Mouse (Mus musculus) heart, embryonic 15.5 days (tissue): ENCODE measurements at regions not wholly inside any gene's neighbourhood (a gene's known extent, or its start where the extent isn't known, plus 50 kb on each side); places are given as distances from the start of the nearest gene placed in this dataset.

ENCODE experiments used
- ATAC-seq: fragments of 200-750 bp; cut with Nextera tagmentation; replicated peaks from 2 replicates; pipeline ENCODE4 v1.8.0; 2017; ENCODE audit warnings: low read depth, moderate TSS enrichment; ENCODE audit not compliant: insufficient number of reproducible peaks, insufficient read depth, low FRiP score
- H3K27ac ChIP-seq: fragments of 300-500 bp; sonication (generic); 2 replicates; pipeline ENCODE4 v1.5.1; 2015; ENCODE audit warnings: mild to moderate bottlenecking, inconsistent platforms
- H3K27me3 ChIP-seq: fragments of 300-500 bp; sonication (generic); 2 replicates; pipeline ENCODE4 v1.6.1; 2015; ENCODE audit warnings: inconsistent platforms
- H3K36me3 ChIP-seq: fragments of 300-500 bp; sonication (generic); 2 replicates; pipeline ENCODE4 v1.6.1; 2015; ENCODE audit warnings: mild to moderate bottlenecking, inconsistent platforms
- H3K4me1 ChIP-seq: fragments of 300-500 bp; sonication (generic); replicated peaks from 2 replicates; pipeline ENCODE4 v1.6.1; 2015; ENCODE audit warnings: inconsistent platforms
- H3K4me2 ChIP-seq: fragments of 300-500 bp; sonication (generic); 2 replicates; pipeline ENCODE4 v1.6.1; 2015; ENCODE audit warnings: inconsistent platforms, mild to moderate bottlenecking, moderate library complexity
- H3K4me3 ChIP-seq: fragments of 300-500 bp; sonication (generic); 2 replicates; pipeline ENCODE4 v1.5.1; 2015; ENCODE audit warnings: mild to moderate bottlenecking, inconsistent platforms
- H3K9ac ChIP-seq: fragments of 300-500 bp; sonication (generic); 2 replicates; pipeline ENCODE4 v1.6.1; 2015; ENCODE audit warnings: mild to moderate bottlenecking, inconsistent platforms
- H3K9me3 ChIP-seq: fragments of 300-500 bp; sonication (generic); replicated peaks from 2 replicates; pipeline ENCODE4 v1.6.1; 2016; ENCODE audit warnings: inconsistent platforms
- WGBS: fragments of 180-500 bp; shearing (Covaris S2); methylation state at CpG from one replicate; pipeline ENCODE4 v1.1.7; 2015; ENCODE audit warnings: mixed read lengths; 5-methylcytosine and 5-hydroxymethylcytosine counted together

DNA sequence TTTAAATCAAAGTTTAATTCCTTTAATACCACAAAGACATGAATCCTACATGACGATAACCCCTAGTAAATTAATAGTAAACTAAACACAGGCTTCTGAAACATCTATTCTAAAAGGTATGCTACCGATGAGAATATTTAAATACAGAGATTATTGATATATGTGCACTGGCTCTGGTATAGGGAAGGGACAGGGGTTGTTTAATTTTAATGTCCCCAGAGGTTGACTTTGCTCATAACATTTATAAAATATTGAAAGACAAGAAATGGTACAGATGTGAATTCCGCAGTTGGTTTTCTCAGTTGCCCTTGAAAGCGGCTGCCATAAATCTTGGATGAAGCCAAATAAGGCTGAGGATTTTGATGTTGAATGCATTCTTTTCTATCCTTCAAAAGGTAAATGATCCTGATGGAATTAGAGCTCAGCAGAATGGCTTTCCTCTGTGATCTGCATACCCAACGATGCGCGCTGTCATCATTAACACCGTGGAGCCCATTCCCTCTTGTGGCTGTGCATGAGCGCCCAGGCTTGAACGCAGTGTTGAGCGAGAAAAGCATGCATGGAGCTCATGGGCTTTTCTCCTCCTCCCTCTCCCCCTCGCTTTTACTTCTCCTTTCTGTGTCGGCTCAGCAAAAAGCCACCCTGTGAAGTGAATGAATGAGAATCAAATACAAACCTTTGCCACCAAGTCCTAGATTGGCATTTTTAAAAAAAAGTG is 195.4 kb upstream of the Gm10306 start:
- ATAC-seq: no peak
- H3K27ac ChIP-seq: no peak overlapping the region

DNA sequence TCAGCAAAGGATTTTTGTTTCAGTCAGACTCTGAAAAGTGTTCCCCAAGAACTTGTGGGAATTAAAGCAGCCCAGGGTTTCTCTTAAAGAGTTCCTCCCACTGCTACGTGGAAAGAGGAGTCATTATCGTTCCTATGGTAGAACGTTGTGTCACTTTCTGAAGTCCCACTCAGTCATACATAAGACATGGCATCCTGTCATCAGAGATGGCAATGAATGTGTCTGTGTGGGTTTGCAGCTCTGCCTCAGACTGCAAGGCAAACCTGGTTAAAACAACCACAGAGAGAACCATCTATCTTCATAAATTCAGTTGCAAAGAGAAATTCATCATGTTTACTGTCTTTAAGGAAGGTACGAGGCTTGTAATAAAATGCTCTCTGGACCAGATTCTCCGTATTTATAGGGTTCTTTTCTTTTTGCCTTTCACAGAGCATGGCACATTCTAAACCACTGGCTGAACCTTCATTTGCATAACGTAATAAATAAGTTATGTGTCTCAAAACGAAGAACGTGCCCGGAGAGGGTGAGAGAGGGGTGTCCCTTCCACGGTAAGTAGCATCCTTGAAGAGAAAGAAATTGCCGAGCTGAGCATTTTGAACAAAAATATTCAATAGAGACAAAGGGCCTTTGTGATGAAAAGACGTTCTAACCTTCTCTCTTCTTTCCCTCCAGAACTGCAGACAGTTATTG is 194.7 kb upstream of the Gm10306 start:
- Histone ChIP-seq H3K27me3 (no peaks in the 10 kb centered on the region), H3K9me3 (no peaks in the 10 kb centered on the region), H3K4me2 (no peak overlapping the region), H3K9ac (no peak overlapping the region), H3K27ac (no peak overlapping the region), H3K36me3 (no peaks in the 10 kb centered on the region), H3K4me1 (no peaks in the 10 kb centered on the region), H3K4me3 (no peak overlapping the region)
- WGBS: 73% methylated on average over 12 of the region's 12 CpGs
- ATAC-seq: no peak

More for the DNA sequence above, 195.4 kb upstream of the Gm10306 start:
- Histone ChIP-seq H3K9me3 (no peaks in the 10 kb centered on the region), H3K4me1 (no peaks in the 10 kb centered on the region), H3K36me3 (no peaks in the 10 kb centered on the region), H3K4me3 (no peak overlapping the region), H3K9ac (no peak overlapping the region), H3K4me2 (no peak overlapping the region), H3K27me3 (no peaks in the 10 kb centered on the region)
- 81% methylated on average over 13 of the region's 13 CpGs for WGBS

DNA sequence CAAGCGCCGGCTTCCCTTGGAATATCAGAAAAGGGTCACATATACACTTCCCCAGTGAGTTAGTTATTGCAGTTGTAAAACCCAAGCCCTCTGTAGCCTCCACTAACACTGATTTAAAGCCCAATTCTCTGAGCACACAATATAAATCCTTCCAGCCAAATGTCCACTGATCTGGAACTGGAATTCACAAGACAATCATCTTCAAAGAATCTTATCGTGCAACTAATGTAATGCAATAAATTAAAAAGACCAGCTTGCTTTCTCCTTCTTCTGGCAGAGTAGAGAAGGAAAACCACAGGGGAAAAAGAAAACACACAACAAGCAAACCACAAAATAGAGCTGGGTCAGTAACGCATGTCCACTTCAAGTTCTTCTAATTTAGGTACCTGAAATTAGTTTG is 191.0 kb upstream of the Gm10306 start:
- Histone ChIP-seq H3K36me3 (no peaks in the 10 kb centered on the region), H3K9ac (no peak overlapping the region), H3K4me1 (no peaks in the 10 kb centered on the region), H3K4me3 (no peak overlapping the region), H3K4me2 (no peak overlapping the region), H3K9me3 (no peaks in the 10 kb centered on the region), H3K27ac (no peak overlapping the region), H3K27me3 (no peaks in the 10 kb centered on the region)
- ATAC-seq: no peak
- 79% methylated on average over 4 of the region's 4 CpGs for WGBS

DNA sequence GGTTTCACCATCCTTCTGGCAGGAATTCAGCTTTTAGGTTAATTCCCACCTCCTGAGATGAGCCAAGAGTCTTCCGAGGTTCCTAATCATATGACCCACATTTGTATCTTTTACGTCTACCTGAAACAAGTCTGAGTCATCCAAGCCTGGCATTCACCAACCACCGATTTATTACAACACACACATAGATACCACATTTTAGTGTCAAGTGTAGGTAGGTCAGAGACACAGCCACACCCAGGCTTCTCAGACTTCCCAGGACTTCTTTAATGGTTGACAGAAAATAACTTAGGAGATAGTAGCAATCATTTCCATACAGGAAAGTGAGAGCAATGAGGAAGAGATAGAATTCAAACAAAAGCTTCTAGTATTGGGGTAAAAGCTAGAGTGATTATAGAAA is 189.2 kb upstream of the Gm10306 start:
- H3K4me3 ChIP-seq: no peak overlapping the region
- H3K4me1 ChIP-seq: no peaks in the 10 kb centered on the region
- H3K36me3 ChIP-seq: no peaks in the 10 kb centered on the region
- H3K9ac ChIP-seq: no peak overlapping the region
- H3K27ac ChIP-seq: no peak overlapping the region
- no peaks in the 10 kb centered on the region for H3K27me3 ChIP-seq
- WGBS: 76% methylated on average over 3 of the region's 3 CpGs
- no peak overlapping the region for H3K4me2 ChIP-seq
- no peak for ATAC-seq
- H3K9me3 ChIP-seq: no peaks in the 10 kb centered on the region

DNA sequence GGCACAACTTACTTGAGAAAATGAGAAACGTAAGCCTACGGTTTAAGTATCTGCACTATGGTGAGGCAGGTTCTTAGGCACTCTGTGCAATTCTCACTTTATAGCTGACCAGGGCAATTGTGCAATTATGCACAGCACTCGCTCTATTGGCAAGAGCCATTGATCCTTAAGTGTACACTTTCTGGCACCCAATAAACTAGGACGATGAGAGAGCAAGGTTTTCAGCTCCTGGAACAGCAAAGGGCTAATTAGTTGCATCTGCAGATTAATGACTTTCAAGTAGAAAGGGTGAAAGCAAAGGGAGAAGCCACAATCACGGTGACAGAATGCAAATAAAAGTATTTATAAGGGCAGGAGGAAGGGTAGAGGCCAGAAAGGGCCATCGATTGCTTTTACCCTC is 185.4 kb upstream of the Gm10306 start:
- Histone ChIP-seq H3K36me3 (no peaks in the 10 kb centered on the region), H3K4me3 (no peak overlapping the region), H3K4me2 (no peak overlapping the region), H3K9ac (no peak overlapping the region), H3K27me3 (no peaks in the 10 kb centered on the region), H3K9me3 (no peaks in the 10 kb centered on the region), H3K4me1 (no peaks in the 10 kb centered on the region), H3K27ac (no peak overlapping the region)
- 68% methylated on average over 6 of the region's 6 CpGs for WGBS
- no peak for ATAC-seq

DNA sequence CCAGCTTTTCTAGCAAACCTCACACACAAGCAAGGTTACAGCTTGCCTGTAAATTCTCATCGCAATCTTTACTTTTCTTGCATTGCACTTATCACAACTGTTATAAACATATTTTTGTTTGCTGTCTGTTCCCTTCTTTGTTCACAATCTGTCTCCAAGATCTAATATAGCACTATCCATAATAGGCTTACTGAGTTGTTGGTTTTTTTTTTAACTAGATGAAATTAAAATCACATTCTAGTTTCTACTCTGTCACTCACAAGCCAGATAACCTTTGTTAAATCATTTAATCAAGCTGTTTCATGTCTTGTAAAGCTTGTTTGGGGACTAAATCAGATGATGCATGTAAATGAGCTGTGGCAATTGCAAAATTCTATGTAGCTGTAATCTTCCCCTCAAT is 180.1 kb upstream of the Gm10306 start:
- Histone ChIP-seq H3K9ac (no peak overlapping the region), H3K36me3 (no peaks in the 10 kb centered on the region), H3K27me3 (no peaks in the 10 kb centered on the region), H3K27ac (no peak overlapping the region), H3K9me3 (no peaks in the 10 kb centered on the region), H3K4me3 (no peak overlapping the region), H3K4me1 (no peaks in the 10 kb centered on the region), H3K4me2 (no peak overlapping the region)
- 76% methylated on average over 1 of the region's 1 CpGs for WGBS
- no peak for ATAC-seq

DNA sequence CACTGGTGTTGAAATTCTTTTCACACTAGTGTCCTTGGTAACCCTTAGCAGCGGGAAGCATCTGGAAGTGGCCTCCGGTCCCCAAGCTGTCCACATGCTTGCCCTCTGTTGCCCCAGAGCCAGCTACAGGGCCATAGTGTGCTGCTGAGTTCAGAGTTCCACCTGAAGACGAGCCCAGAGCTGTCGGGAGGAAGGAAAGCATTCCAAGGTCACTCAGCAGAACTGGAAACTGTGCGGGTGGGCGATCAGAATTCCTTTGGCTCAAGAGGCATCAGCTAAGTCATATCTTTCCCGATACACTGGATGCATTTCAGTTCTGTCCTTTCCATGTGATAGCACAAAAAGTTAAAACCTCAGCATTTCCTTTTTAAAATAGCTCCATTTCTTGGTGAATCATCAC is 170.6 kb upstream of the Gm10306 start:
- 44% methylated on average over 7 of the region's 7 CpGs for WGBS
- Histone ChIP-seq H3K4me1 (no peaks in the 10 kb centered on the region), H3K9ac (no peak overlapping the region), H3K4me3 (no peak overlapping the region), H3K9me3 (no peaks in the 10 kb centered on the region), H3K4me2 (no peak overlapping the region), H3K27ac (no peak overlapping the region), H3K36me3 (no peaks in the 10 kb centered on the region), H3K27me3 (no peaks in the 10 kb centered on the region)
- ATAC-seq: no peak

DNA sequence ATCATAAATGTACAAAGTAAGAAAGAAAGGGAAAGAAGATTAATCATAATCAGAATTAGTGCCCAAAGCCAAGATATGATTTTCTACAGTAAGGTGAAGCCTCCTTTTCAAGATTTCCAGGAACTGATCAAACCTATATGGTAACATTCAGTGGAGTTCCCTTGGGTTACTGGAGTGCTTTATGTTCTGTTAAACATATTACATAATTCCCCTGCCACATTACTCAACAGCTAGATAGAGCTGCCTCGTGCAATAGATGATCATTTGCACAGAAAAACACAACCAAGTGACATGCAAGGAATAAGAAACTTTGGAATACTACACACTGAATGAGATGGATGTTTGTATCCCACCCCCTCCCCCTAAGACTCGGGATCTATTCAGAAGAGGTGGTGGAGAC is 168.0 kb upstream of the Gm10306 start:
- Histone ChIP-seq H3K4me2 (no peak overlapping the region), H3K4me3 (no peak overlapping the region), H3K27me3 (no peaks in the 10 kb centered on the region), H3K36me3 (no peaks in the 10 kb centered on the region), H3K9ac (no peak overlapping the region), H3K27ac (no peak overlapping the region), H3K4me1 (no peaks in the 10 kb centered on the region), H3K9me3 (no peaks in the 10 kb centered on the region)
- no peak for ATAC-seq
- 45% methylated on average over 2 of the region's 2 CpGs for WGBS

DNA sequence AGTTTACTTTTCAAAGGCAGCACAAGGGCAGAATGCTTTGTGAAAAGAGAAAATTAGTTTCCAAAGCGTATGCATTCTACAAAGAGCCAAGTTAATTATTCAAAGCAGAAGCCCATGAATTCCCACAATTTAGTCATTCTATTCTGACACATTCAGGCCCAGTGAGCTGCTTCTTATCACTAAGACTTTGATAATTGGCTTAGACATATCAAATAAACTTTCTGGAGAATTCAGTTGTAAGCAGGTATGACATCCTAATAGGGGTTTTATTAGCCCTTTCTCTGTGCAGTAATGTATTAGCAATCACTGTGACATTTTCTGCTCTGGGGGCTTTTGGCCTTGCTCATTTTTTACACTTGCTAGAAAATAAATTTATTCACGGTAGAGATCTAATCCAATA is 161.9 kb upstream of the Gm10306 start:
- Histone ChIP-seq H3K27me3 (no peaks in the 10 kb centered on the region), H3K4me3 (no peak overlapping the region), H3K9ac (no peak overlapping the region), H3K4me2 (no peak overlapping the region), H3K9me3 (no peaks in the 10 kb centered on the region), H3K36me3 (no peaks in the 10 kb centered on the region), H3K4me1 (no peaks in the 10 kb centered on the region), H3K27ac (no peak overlapping the region)
- no peak for ATAC-seq
- WGBS: 65% methylated on average over 2 of the region's 2 CpGs

DNA sequence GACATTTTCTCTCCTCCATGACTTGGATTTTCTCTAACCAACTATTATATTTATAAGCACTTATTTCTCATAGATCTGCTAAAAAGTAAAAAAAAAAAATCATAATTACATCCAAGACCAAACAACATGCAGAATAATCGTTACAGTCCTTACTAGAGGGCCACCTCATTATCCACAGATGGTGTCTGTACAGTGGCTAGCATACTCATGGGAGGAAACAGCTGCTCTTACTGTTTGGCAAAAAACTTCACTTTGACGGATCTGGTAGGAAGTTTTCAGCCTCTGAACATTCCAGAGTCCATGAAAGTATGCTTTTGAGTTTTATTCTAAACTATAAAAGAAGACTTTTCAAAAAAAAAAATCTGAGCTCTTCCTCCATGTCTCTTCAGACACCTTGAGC is 159.1 kb upstream of the Gm10306 start:
- H3K4me2 ChIP-seq: no peak overlapping the region
- H3K27ac ChIP-seq: no peak overlapping the region
- no peak for ATAC-seq
- WGBS: 42% methylated on average over 2 of the region's 2 CpGs
- no peaks in the 10 kb centered on the region for H3K27me3 ChIP-seq
- H3K9me3 ChIP-seq: no peaks in the 10 kb centered on the region
- H3K4me3 ChIP-seq: no peak overlapping the region
- H3K4me1 ChIP-seq: no peaks in the 10 kb centered on the region
- no peaks in the 10 kb centered on the region for H3K36me3 ChIP-seq
- no peak overlapping the region for H3K9ac ChIP-seq

DNA sequence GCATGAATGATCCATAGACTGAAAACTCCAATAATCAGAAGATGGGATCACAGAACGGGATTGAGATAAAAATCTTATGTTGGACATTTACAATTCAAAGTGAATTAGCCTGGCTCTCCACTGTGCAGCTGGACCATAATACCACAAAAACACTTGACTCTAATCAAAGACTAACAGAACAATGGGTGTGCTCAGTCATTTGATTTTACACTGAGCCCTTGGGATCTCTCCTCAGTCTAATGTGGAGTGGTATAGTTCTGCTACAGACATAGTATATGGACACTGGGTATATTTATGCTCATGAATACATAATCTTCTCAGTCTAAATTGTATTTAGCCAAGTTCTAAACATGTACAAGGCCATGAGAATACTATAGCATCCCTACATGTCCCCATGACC is 149.4 kb upstream of the Gm10306 start:
- H3K4me2 ChIP-seq: no peak overlapping the region
- no peak overlapping the region for H3K4me3 ChIP-seq
- H3K4me1 ChIP-seq: no peaks in the 10 kb centered on the region
- no peaks in the 10 kb centered on the region for H3K27me3 ChIP-seq
- no peak overlapping the region for H3K27ac ChIP-seq
- ATAC-seq: no peak
- WGBS: 79% methylated on average over 1 of the region's 1 CpGs
- H3K9me3 ChIP-seq: no peaks in the 10 kb centered on the region
- no peak overlapping the region for H3K9ac ChIP-seq
- no peaks in the 10 kb centered on the region for H3K36me3 ChIP-seq

DNA sequence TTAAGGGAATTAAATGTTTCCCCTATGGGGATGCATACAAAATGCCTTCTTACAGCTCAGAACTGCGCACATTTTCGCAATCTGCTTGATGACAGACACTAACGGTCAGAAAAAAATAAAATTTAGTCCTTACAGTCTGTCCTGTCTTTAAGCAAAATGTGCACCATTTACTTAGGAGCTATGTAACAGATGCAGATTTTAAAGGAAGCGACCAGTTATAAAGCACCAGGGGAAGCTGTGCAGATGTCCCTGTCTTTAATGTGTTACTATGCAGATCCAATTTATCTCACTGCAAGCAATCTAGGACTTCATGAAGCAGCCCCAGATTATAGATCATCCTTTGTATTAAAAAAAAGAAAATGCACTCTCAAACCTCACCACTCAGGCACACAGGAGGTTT is 148.8 kb upstream of the Gm10306 start:
- 73% methylated on average over 4 of the region's 4 CpGs for WGBS

More for the DNA sequence above, 148.8 kb upstream of the Gm10306 start:
- H3K27ac ChIP-seq: no peak overlapping the region
- H3K4me2 ChIP-seq: no peak overlapping the region
- H3K27me3 ChIP-seq: no peaks in the 10 kb centered on the region
- no peaks in the 10 kb centered on the region for H3K4me1 ChIP-seq
- no peak overlapping the region for H3K9ac ChIP-seq
- ATAC-seq: no peak
- no peaks in the 10 kb centered on the region for H3K36me3 ChIP-seq
- no peaks in the 10 kb centered on the region for H3K9me3 ChIP-seq
- no peak overlapping the region for H3K4me3 ChIP-seq
